Mouse (Mus musculus): ENCODE results near the gene Atp5b. TPM values are rescaled to one million over a fixed set of nuclear protein-coding genes. Genes with fewer than 3 reads are reported as not detected.
"Not testable (repeated sequence)": the region's sequence is repeated elsewhere in the genome, so short reads cannot be mapped to it uniquely, and the experiment has no call there.

Gene Atp5b
- polyA plus RNA-seq, 1 experiment from 2014 or later = 7,106 TPM

DNA sequence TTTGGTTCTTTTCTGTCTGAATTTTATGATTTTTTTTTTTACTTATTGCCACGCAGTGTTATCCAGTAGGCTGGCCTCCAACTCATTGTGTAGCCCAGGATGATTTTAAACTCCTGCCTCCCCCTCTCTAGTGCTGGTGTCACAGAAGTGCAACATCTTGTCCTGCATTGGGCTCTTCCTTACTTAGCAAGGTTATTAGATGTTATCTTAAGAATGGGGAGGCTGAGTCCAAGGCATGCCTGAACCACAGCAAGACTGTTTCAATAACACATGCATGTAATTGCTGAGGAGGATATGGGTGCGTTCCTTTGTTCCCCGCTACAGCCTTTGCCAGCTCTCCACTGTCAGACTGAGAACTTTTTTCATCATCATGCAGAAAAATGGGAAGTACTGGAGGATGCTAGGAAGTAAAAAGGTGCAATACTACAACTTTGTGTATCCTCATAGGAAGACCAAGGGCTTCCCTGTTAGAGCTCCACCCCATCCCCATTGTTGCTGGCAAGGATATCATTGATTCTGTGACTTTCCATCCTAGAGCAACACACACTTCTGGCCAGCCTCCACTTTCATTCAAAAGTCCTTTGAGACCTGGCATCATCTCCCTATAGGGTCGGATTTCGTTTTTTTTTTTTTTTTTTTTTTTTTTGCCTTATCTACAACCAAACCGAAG, 1.1 kb upstream of the Atp5b start:
- H3K9me3 ChIP-seq (replicated peaks; ENCODE audit: control insufficient read depth, low read length) = no peaks in the 10 kb centered on the region
- 41% methylated on average over 6 of the region's 6 CpGs for WGBS
- peaks cover 19% of the 10 kb centered on the region for H3K4me1 ChIP-seq (ENCODE audit: control insufficient read depth, insufficient read depth, low read length)
- H3K9ac ChIP-seq (ENCODE audit: low read length) = peak overlapping the region; percentile 93
- H3K27me3 ChIP-seq (ENCODE audit: control insufficient read depth, insufficient read depth, low read length) = no peaks in the 10 kb centered on the region
- H3K4me2 ChIP-seq (ENCODE audit: low read depth, low read length) = peak overlapping the region; percentile 69
- peak overlapping the region; percentile 99 for H3K27ac ChIP-seq (ENCODE audit: low read length)
- peak overlapping the region; percentile 82 for H3K4me3 ChIP-seq (ENCODE audit: low read length)
- ATAC-seq (replicated peaks; ENCODE audit: extremely low read depth, insufficient read depth, low FRiP score) = no peak
- peaks cover 27% of the 10 kb centered on the region for H3K36me3 ChIP-seq (ENCODE audit: control insufficient read depth, insufficient read depth)

- H3K4me3 ChIP-seq (ENCODE audit: low read length) = peak overlapping the region; percentile 82
- H3K4me2 ChIP-seq (ENCODE audit: low read depth, low read length) = peak overlapping the region; percentile 69
- H3K36me3 ChIP-seq (ENCODE audit: control insufficient read depth, insufficient read depth) = peaks cover 28% of the 10 kb centered on the region
- 5% methylated on average over 9 of the region's 9 CpGs for WGBS
- H3K9ac ChIP-seq (ENCODE audit: low read length) = peak overlapping the region; percentile 93
- peak overlapping the region; percentile 99 for H3K27ac ChIP-seq (ENCODE audit: low read length)
- no peaks in the 10 kb centered on the region for H3K9me3 ChIP-seq (replicated peaks; ENCODE audit: control insufficient read depth, low read length)
- no peak for ATAC-seq (replicated peaks; ENCODE audit: extremely low read depth, insufficient read depth, low FRiP score)
- H3K27me3 ChIP-seq (ENCODE audit: control insufficient read depth, insufficient read depth, low read length) = no peaks in the 10 kb centered on the region
- H3K4me1 ChIP-seq (ENCODE audit: control insufficient read depth, insufficient read depth, low read length) = peaks cover 19% of the 10 kb centered on the region
Measured at GRCm38 (mm10) chr10:128082477-128082808, 630 bp upstream of the Atp5b start.

DNA sequence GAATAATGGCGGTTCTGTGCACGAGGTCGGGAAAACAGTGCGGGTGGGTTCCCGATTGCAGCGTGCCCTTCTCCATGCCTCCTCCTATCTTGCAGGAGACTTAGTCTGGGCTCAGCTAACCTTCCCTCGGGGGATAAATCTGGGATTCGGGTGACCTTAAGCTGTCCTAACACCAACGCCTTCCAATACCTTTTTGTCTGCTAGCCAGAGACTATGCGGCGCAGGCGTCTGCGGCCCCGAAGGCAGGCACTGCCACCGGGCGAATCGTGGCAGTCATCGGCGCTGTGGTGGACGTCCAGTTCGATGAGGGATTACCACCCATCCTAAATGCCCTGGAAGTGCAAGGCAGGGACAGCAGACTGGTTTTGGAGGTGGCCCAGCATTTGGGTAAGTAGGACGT, 615 bp downstream of the Atp5b start:
- Histone ChIP-seq H3K9me3 (replicated peaks; ENCODE audit: control insufficient read depth, low read length) (no peaks in the 10 kb centered on the region), H3K4me3 (ENCODE audit: low read length) (peak overlapping the region; percentile 73), H3K27ac (ENCODE audit: low read length) (peak overlapping the region; percentile 94), H3K4me1 (ENCODE audit: control insufficient read depth, insufficient read depth, low read length) (peaks cover 22% of the 10 kb centered on the region), H3K27me3 (ENCODE audit: control insufficient read depth, insufficient read depth, low read length) (no peaks in the 10 kb centered on the region), H3K36me3 (ENCODE audit: control insufficient read depth, insufficient read depth) (peaks cover 38% of the 10 kb centered on the region), H3K9ac (ENCODE audit: low read length) (peak overlapping the region; percentile 99), H3K4me2 (ENCODE audit: low read depth, low read length) (peak overlapping the region; percentile 70)
- WGBS = under 1% methylated on average over 22 of the region's 22 CpGs
- no peak for ATAC-seq (replicated peaks; ENCODE audit: extremely low read depth, insufficient read depth, low FRiP score)

DNA sequence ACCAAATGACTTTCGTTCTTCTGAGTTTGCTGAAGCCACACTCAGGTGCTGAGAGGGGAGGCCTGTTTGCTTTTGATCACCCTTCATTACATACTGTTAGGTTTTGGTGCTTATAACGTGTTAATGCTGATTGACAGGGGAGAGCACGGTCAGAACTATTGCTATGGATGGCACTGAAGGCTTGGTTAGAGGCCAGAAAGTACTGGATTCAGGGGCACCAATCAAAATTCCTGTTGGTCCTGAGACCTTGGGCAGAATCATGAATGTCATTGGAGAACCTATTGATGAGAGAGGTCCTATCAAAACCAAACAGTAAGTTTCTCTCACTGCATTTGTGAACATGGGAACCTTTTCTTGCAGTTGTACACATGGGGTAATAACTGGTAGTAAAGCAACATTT, 1.1 kb downstream of the Atp5b start:
- H3K4me2 ChIP-seq (ENCODE audit: low read depth, low read length) = peak overlapping the region; percentile 70

DNA sequence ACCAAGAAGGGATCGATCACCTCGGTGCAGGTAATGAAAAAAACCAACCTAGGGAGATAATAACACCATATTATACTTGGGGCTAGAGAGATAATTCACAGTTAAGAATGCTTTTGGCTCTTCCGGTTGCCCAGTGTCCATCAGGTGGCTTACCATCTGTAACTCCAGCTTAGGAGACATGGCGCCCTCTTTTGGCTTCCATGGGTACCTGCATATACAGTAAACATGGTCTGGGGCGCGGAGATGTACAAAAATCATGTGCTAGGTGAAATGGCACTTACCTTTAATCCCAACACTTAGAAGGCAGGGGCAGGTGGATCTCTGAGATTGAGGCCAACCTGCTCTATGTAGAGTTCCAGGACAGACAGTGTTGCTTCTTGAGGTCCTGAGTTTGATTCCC, 3.3 kb downstream of the Atp5b start:
- Histone ChIP-seq H3K9me3 (replicated peaks; ENCODE audit: control insufficient read depth, low read length) (no peaks in the 10 kb centered on the region), H3K36me3 (ENCODE audit: control insufficient read depth, insufficient read depth) (peaks cover 55% of the 10 kb centered on the region), H3K27me3 (ENCODE audit: control insufficient read depth, insufficient read depth, low read length) (no peaks in the 10 kb centered on the region), H3K4me1 (ENCODE audit: control insufficient read depth, insufficient read depth, low read length) (peaks cover 31% of the 10 kb centered on the region), H3K4me3 (ENCODE audit: low read length) (peak overlapping the region; percentile 15; the same call in 1 of the 2 replicates), H3K9ac (ENCODE audit: low read length) (no peak overlapping the region), H3K27ac (ENCODE audit: low read length) (no peak overlapping the region), H3K4me2 (ENCODE audit: low read depth, low read length) (peak overlapping the region; percentile 25)
- no peak for ATAC-seq (replicated peaks; ENCODE audit: extremely low read depth, insufficient read depth, low FRiP score)
- 73% methylated on average over 6 of the region's 6 CpGs for WGBS

More for the DNA sequence above, 1.1 kb downstream of the Atp5b start:
- Histone ChIP-seq H3K4me3 (ENCODE audit: low read length) (peak overlapping the region; percentile 73), H3K27me3 (ENCODE audit: control insufficient read depth, insufficient read depth, low read length) (no peaks in the 10 kb centered on the region), H3K9me3 (replicated peaks; ENCODE audit: control insufficient read depth, low read length) (no peaks in the 10 kb centered on the region), H3K27ac (ENCODE audit: low read length) (peak overlapping the region; percentile 94), H3K9ac (ENCODE audit: low read length) (peak overlapping the region; percentile 99), H3K4me1 (ENCODE audit: control insufficient read depth, insufficient read depth, low read length) (peaks cover 25% of the 10 kb centered on the region), H3K36me3 (ENCODE audit: control insufficient read depth, insufficient read depth) (peaks cover 43% of the 10 kb centered on the region)
- WGBS = 3% methylated on average over 3 of the region's 3 CpGs
- no peak for ATAC-seq (replicated peaks; ENCODE audit: extremely low read depth, insufficient read depth, low FRiP score)

DNA sequence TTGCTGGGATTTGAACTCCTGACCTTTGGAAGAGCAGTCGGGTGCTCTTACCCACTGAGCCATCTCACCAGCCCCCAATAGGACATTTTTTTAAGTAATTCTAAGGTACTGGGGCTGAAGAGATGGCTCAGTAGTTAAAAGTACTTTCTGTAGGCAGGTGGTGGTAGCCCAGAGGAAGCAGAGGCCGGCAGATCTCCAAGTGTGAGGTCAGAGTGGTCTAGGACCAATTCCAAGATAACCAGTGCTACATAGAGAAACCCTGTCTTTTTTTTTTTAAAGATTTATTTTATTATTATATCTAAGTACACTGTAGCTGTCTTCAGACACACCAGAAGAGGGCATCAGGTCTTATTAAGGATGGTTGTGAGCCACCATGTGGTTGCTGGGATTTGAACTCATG, 4.1 kb downstream of the Atp5b start:
- not testable (repeated sequence) for H3K9ac ChIP-seq (ENCODE audit: low read length); ATAC-seq (replicated peaks; ENCODE audit: extremely low read depth, insufficient read depth, low FRiP score); H3K4me2 ChIP-seq (ENCODE audit: low read depth, low read length); H3K27me3 ChIP-seq (ENCODE audit: control insufficient read depth, insufficient read depth, low read length); H3K4me3 ChIP-seq (ENCODE audit: low read length); H3K9me3 ChIP-seq (replicated peaks; ENCODE audit: control insufficient read depth, low read length); H3K27ac ChIP-seq (ENCODE audit: low read length)
- peaks cover 55% of the 10 kb centered on the region for H3K36me3 ChIP-seq (ENCODE audit: control insufficient read depth, insufficient read depth)
- WGBS = 46% methylated on average over 2 of the region's 2 CpGs
- peaks cover 32% of the 10 kb centered on the region for H3K4me1 ChIP-seq (ENCODE audit: control insufficient read depth, insufficient read depth, low read length)

DNA sequence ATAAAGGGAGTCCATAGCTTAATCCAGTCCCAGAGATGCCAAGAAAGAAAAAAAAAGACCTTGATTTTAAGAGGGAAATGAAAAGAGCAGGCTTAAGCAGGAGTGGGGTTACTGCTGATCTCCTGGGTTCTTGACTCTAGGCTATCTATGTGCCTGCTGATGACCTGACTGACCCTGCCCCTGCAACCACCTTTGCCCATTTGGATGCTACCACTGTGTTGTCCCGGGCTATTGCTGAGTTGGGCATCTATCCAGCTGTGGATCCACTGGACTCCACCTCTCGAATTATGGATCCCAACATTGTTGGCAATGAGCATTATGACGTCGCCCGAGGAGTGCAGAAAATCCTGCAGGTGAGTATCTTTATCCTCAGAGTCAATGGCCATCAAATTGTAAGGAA, 5.1 kb downstream of the Atp5b start:
- H3K27me3 ChIP-seq (ENCODE audit: control insufficient read depth, insufficient read depth, low read length) = no peaks in the 10 kb centered on the region
- H3K9ac ChIP-seq (ENCODE audit: low read length) = no peak overlapping the region
- H3K4me3 ChIP-seq (ENCODE audit: low read length) = no peak overlapping the region
- H3K4me1 ChIP-seq (ENCODE audit: control insufficient read depth, insufficient read depth, low read length) = peaks cover 32% of the 10 kb centered on the region
- H3K4me2 ChIP-seq (ENCODE audit: low read depth, low read length) = no peak overlapping the region
- ATAC-seq (replicated peaks; ENCODE audit: extremely low read depth, insufficient read depth, low FRiP score) = no peak
- WGBS = 85% methylated on average over 5 of the region's 5 CpGs
- H3K27ac ChIP-seq (ENCODE audit: low read length) = no peak overlapping the region
- H3K36me3 ChIP-seq (ENCODE audit: control insufficient read depth, insufficient read depth) = peaks cover 55% of the 10 kb centered on the region
- no peaks in the 10 kb centered on the region for H3K9me3 ChIP-seq (replicated peaks; ENCODE audit: control insufficient read depth, low read length)

DNA sequence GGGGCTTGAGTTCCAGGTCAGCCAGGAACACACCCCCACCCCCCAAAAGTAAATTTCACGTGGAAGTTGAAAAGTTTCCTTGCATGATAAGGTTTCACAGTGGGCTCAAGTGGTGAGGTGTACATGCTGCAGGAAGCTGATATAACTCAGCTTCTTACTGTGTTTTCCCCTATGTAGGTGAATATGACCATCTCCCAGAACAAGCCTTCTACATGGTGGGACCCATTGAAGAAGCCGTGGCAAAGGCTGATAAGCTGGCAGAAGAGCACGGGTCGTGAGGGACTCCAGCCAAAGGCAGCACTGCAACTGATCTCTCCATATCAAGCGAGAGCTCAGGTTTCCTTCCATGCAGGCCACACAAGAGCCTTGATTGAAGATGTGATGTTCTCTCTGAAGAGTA, 6.8 kb downstream of the Atp5b start:
- no peak overlapping the region for H3K9ac ChIP-seq (ENCODE audit: low read length)
- no peak overlapping the region for H3K27ac ChIP-seq (ENCODE audit: low read length)
- ATAC-seq (replicated peaks; ENCODE audit: extremely low read depth, insufficient read depth, low FRiP score) = no peak
- no peak overlapping the region for H3K4me2 ChIP-seq (ENCODE audit: low read depth, low read length)
- no peaks in the 10 kb centered on the region for H3K9me3 ChIP-seq (replicated peaks; ENCODE audit: control insufficient read depth, low read length)
- whole genome bisulfite sequencing = 30% methylated on average over 5 of the region's 5 CpGs
- H3K4me3 ChIP-seq (ENCODE audit: low read length) = no peak overlapping the region
- peaks cover 45% of the 10 kb centered on the region for H3K4me1 ChIP-seq (ENCODE audit: control insufficient read depth, insufficient read depth, low read length)
- no peaks in the 10 kb centered on the region for H3K27me3 ChIP-seq (ENCODE audit: control insufficient read depth, insufficient read depth, low read length)
- H3K36me3 ChIP-seq (ENCODE audit: control insufficient read depth, insufficient read depth) = peaks cover 53% of the 10 kb centered on the region

- peak overlapping the region; percentile 97 for H3K27ac ChIP-seq (ENCODE audit: low read length)
- peaks cover 45% of the 10 kb centered on the region for H3K4me1 ChIP-seq (ENCODE audit: control insufficient read depth, insufficient read depth, low read length)
- H3K36me3 ChIP-seq (ENCODE audit: control insufficient read depth, insufficient read depth) = peaks cover 42% of the 10 kb centered on the region
- peak overlapping the region; percentile 79 for H3K4me3 ChIP-seq (ENCODE audit: low read length)
- peak overlapping the region; percentile 87 for H3K9ac ChIP-seq (ENCODE audit: low read length)
- 5% methylated on average over 14 of the region's 14 CpGs for WGBS
- H3K9me3 ChIP-seq (replicated peaks; ENCODE audit: control insufficient read depth, low read length) = no peaks in the 10 kb centered on the region
- peak; percentile 64 for ATAC-seq (replicated peaks; ENCODE audit: extremely low read depth, insufficient read depth, low FRiP score)
- H3K27me3 ChIP-seq (ENCODE audit: control insufficient read depth, insufficient read depth, low read length) = no peaks in the 10 kb centered on the region
- peak overlapping the region; percentile 86 for H3K4me2 ChIP-seq (ENCODE audit: low read depth, low read length)
Measured at GRCm38 (mm10) chr10:128090651-128091563, 7.8 kb downstream of the Atp5b start.
